11 mouse cellular contexts compared by ENCODE assay signal in the genomic region with DNA sequence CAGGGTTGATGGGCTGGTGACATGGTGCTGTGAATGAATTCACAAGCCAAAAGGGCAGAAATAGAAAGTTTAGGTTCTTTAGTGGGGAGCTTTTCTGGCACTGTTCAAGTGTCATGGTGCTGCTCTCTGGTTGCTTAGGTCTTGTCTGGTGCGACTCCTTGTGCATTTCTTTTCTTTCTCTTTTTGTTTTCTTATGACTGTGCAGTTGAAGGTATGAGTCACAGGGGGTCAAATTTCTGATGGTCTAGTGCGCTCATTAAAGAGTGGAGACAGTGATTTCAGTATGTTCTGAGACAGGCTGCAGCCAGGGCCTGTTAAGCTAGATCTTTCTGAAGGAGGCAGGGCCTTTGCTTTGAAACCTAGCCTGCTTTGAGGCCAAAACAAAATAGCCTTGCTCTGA. TPM values are rescaled to one million over a fixed set of nuclear protein-coding genes. Genes with fewer than 3 reads are reported as not detected.
DNase-seq lines count a peak whose midpoint lies in the region; ATAC-seq lines count a peak whose summit lies in the region.
"Had no signal": no experiment of that assay in that cellular context is flagged by ENCODE, and none has a peak within 500 bp of the region (broad histone marks: within the 10 kb centered on the region; RNA-seq: fewer than 3 reads in every experiment).

No protein-coding gene starts in this region.

- peak overlapping the region; percentile 67; the same call in 1 of the 2 replicates for H3K4me2 ChIP-seq in kidney, embryonic 14.5 days (replicated peaks; ENCODE audit: low read depth, low read length)
- H3K4me2 ChIP-seq in forebrain, embryonic 13.5 days, result peak overlapping the region; percentile 71
- H3K4me2 ChIP-seq in midbrain, embryonic 11.5 days, result no peak overlapping the region

- no peak for DNase-seq in kidney, postnatal 4 days
- DNase-seq in A20 (ENCODE audit: low read depth, low spot score), result peak; percentile 59
- no peak for DNase-seq in midbrain, embryonic 11.5 days (ENCODE audit: low spot score, missing footprints)
- DNase-seq in adipocyte (ENCODE audit: low spot score), result no peak
- DNase-seq in thymus, postnatal 25 days, result no peak
- DNase-seq in right cerebral cortex, postnatal 4 days, result no peak
- DNase-seq: cerebellum, adult 11-12 months; kidney, postnatal 25 days had no signal

- no peaks in the 10 kb centered on the region for H3K27me3 ChIP-seq in kidney, embryonic 14.5 days (ENCODE audit: control insufficient read depth, insufficient read depth, low read length)
- H3K27me3 ChIP-seq in forebrain, embryonic 13.5 days, result no peaks in the 10 kb centered on the region
- no peaks in the 10 kb centered on the region for H3K27me3 ChIP-seq in midbrain, embryonic 11.5 days (ENCODE audit: control insufficient read depth, insufficient read depth, low read length)
- H3K27me3 ChIP-seq: embryonic facial prominence, embryonic 13.5 days had no signal

- 31% methylated on average over 2 of the region's 2 CpGs for WGBS in kidney, embryonic 14.5 days
- WGBS in forebrain, embryonic 13.5 days, result 66% methylated on average over 2 of the region's 2 CpGs
- 73% methylated on average over 2 of the region's 2 CpGs for WGBS in midbrain, embryonic 11.5 days

- H3K4me1 ChIP-seq in kidney, embryonic 14.5 days (ENCODE audit: control insufficient read depth, insufficient read depth, low read length), result peaks cover 15% of the 10 kb centered on the region
- peaks cover 23% of the 10 kb centered on the region for H3K4me1 ChIP-seq in forebrain, embryonic 13.5 days
- peaks cover 17% of the 10 kb centered on the region for H3K4me1 ChIP-seq in midbrain, embryonic 11.5 days (ENCODE audit: control insufficient read depth, insufficient read depth, low read length)

- no peaks in the 10 kb centered on the region for H3K36me3 ChIP-seq in kidney, embryonic 14.5 days (ENCODE audit: control insufficient read depth, insufficient read depth, low read length)
- H3K36me3 ChIP-seq in forebrain, embryonic 13.5 days (ENCODE audit: poor library complexity, severe bottlenecking), result no peaks in the 10 kb centered on the region
- no peaks in the 10 kb centered on the region for H3K36me3 ChIP-seq in midbrain, embryonic 11.5 days (ENCODE audit: control insufficient read depth, insufficient read depth, low read length)

- no peak overlapping the region for H3K4me3 ChIP-seq in kidney, embryonic 14.5 days (ENCODE audit: low read length)
- peak overlapping the region; percentile 95; the same call in 1 of the 2 replicates for H3K4me3 ChIP-seq in forebrain, embryonic 13.5 days
- H3K4me3 ChIP-seq in midbrain, embryonic 11.5 days (ENCODE audit: low read depth, low read length), result no peak overlapping the region

- ATAC-seq in kidney, embryonic 14.5 days (ENCODE audit: low FRiP score, low TSS enrichment), result no peak
- ATAC-seq in forebrain, embryonic 13.5 days, result no peak
- no peak for ATAC-seq in midbrain, embryonic 11.5 days (ENCODE audit: low FRiP score)

- no peak overlapping the region for H3K27ac ChIP-seq in kidney, embryonic 14.5 days (ENCODE audit: low read depth, low read length)
- H3K27ac ChIP-seq in forebrain, embryonic 13.5 days, result no peak overlapping the region
- no peak overlapping the region for H3K27ac ChIP-seq in midbrain, embryonic 11.5 days (ENCODE audit: low read depth, low read length)
- H3K27ac ChIP-seq: embryonic facial prominence, embryonic 13.5 days had no signal

- H3K9me3 ChIP-seq in kidney, embryonic 14.5 days (ENCODE audit: control insufficient read depth, low read length), result no peaks in the 10 kb centered on the region
- H3K9me3 ChIP-seq in forebrain, embryonic 13.5 days (replicated peaks), result no peaks in the 10 kb centered on the region
- H3K9me3 ChIP-seq in midbrain, embryonic 11.5 days (ENCODE audit: control insufficient read depth, low read length), result no peaks in the 10 kb centered on the region
- H3K9me3 ChIP-seq: embryonic facial prominence, embryonic 13.5 days had no signal

- no peak overlapping the region for H3K9ac ChIP-seq in kidney, embryonic 14.5 days (ENCODE audit: low read depth, low read length)
- H3K9ac ChIP-seq in forebrain, embryonic 13.5 days, result peak overlapping the region; percentile 93; the same call in 1 of the 2 replicates
- peak overlapping the region; percentile 21; the same call in 1 of the 2 replicates for H3K9ac ChIP-seq in midbrain, embryonic 11.5 days (ENCODE audit: low read length)
- H3K9ac ChIP-seq: embryonic facial prominence, embryonic 13.5 days had no signal

RNA-seq across cellular contexts. Expression of gene Alms1, which starts 2.8 kb away (rescaled TPM):
- 7.1 and 9.2 TPM in 2 replicates for polyA plus RNA-seq in kidney, embryonic 14.5 days (2014; fragmentation: Nextera tagmentation; extraction: Ambion mirVana)
- polyA plus RNA-seq in forebrain, embryonic 13.5 days (2015; fragmentation: Nextera tagmentation; extraction: Ambion mirVana), result 7.4 and 8.1 TPM in 2 replicates
- polyA plus RNA-seq in midbrain, embryonic 11.5 days (2014; fragmentation: Nextera tagmentation; extraction: Ambion mirVana), result 8.8 and 9.0 TPM in 2 replicates
